Mouse (Mus musculus): ENCODE results near the gene Nudc. TPM values are rescaled to one million over a fixed set of nuclear protein-coding genes. Genes with fewer than 3 reads are reported as not detected.
A peak's percentile ranks its signal among the peaks of the same experiment; 100 is the strongest.

Nudc gene
- polyA plus RNA-seq, 1 experiment from 2014 or later, result 200 TPM

GRCm38 (mm10) chr4:133495711-133496110 lies 50.1 kb downstream of the Nudc start:
- H3K4me1 ChIP-seq (replicated peaks; ENCODE audit: insufficient read depth, low read length), result peaks cover 5% of the 10 kb centered on the region; the same call in 1 of the 2 replicates
- H3K9ac ChIP-seq (ENCODE audit: low read depth, low read length), result no peak overlapping the region
- H3K27ac ChIP-seq, result no peak overlapping the region
- H3K9me3 ChIP-seq (replicated peaks; ENCODE audit: low read length), result no peaks in the 10 kb centered on the region
- no peak overlapping the region for H3K4me2 ChIP-seq (ENCODE audit: low read length)
- WGBS, result 38% methylated on average over 7 of the region's 7 CpGs
- H3K36me3 ChIP-seq (ENCODE audit: insufficient read depth, low read length), result no peaks in the 10 kb centered on the region
- peaks cover 35% of the 10 kb centered on the region for H3K27me3 ChIP-seq (ENCODE audit: insufficient read depth, low read length)
- ATAC-seq (replicated peaks; ENCODE audit: low FRiP score, low read depth), result no peak
- TF ChIP-seq CTCF (IDR thresholded peaks at IDR 0.05; ENCODE audit: low read depth), result no peak; the same call in 1 of the 2 replicates
- no peak overlapping the region for H3K4me3 ChIP-seq (replicated peaks; ENCODE audit: low read depth, low read length)
- no peak for DNase-seq (ENCODE audit: low spot score)

GRCm38 (mm10) chr4:133494867-133495266 lies 50.9 kb downstream of the Nudc start:
- ATAC-seq (replicated peaks; ENCODE audit: low FRiP score, low read depth), result no peak
- Histone ChIP-seq H3K27me3 (ENCODE audit: insufficient read depth, low read length) (peaks cover 30% of the 10 kb centered on the region), H3K4me1 (replicated peaks; ENCODE audit: insufficient read depth, low read length) (peaks cover 5% of the 10 kb centered on the region; the same call in 1 of the 2 replicates), H3K36me3 (ENCODE audit: insufficient read depth, low read length) (no peaks in the 10 kb centered on the region), H3K4me2 (ENCODE audit: low read length) (no peak overlapping the region), H3K9me3 (replicated peaks; ENCODE audit: low read length) (no peaks in the 10 kb centered on the region), H3K9ac (ENCODE audit: low read depth, low read length) (no peak overlapping the region), H3K27ac (no peak overlapping the region), H3K4me3 (replicated peaks; ENCODE audit: low read depth, low read length) (no peak overlapping the region)
- no peak for DNase-seq (ENCODE audit: low spot score)
- 68% methylated on average over 4 of the region's 4 CpGs for WGBS
- TF ChIP-seq CTCF (IDR thresholded peaks at IDR 0.05; ENCODE audit: low read depth), result no peak

GRCm38 (mm10) chr4:133494432-133494831 lies 51.4 kb downstream of the Nudc start:
- ATAC-seq (replicated peaks; ENCODE audit: low FRiP score, low read depth), result peak; percentile 44; the same call in 1 of the 2 replicates
- WGBS, result 0% methylated on average over 12 of the region's 12 CpGs
- peak; percentile 94 for DNase-seq (ENCODE audit: low spot score)
- H3K27ac ChIP-seq, result peak overlapping the region; percentile 51; the same call in 1 of the 2 replicates
- peak overlapping the region; percentile 18; the same call in 1 of the 2 replicates for H3K4me3 ChIP-seq (replicated peaks; ENCODE audit: low read depth, low read length)
- no peaks in the 10 kb centered on the region for H3K36me3 ChIP-seq (ENCODE audit: insufficient read depth, low read length)
- H3K9me3 ChIP-seq (replicated peaks; ENCODE audit: low read length), result no peaks in the 10 kb centered on the region
- peak; percentile 97 for TF ChIP-seq CTCF (IDR thresholded peaks at IDR 0.05; ENCODE audit: low read depth)
- peaks cover 29% of the 10 kb centered on the region for H3K27me3 ChIP-seq (ENCODE audit: insufficient read depth, low read length)
- H3K4me2 ChIP-seq (ENCODE audit: low read length), result peak overlapping the region; percentile 54
- H3K9ac ChIP-seq (ENCODE audit: low read depth, low read length), result no peak overlapping the region
- H3K4me1 ChIP-seq (replicated peaks; ENCODE audit: insufficient read depth, low read length), result peaks cover 5% of the 10 kb centered on the region; the same call in 1 of the 2 replicates

GRCm38 (mm10) chr4:133493895-133494294 lies 51.9 kb downstream of the Nudc start:
- no peak overlapping the region for H3K9ac ChIP-seq (ENCODE audit: low read depth, low read length)
- H3K27ac ChIP-seq, result peak overlapping the region; percentile 51; the same call in 1 of the 2 replicates
- DNase-seq (ENCODE audit: low spot score) (no peak), ATAC-seq (replicated peaks; ENCODE audit: low FRiP score, low read depth) (no peak)
- H3K27me3 ChIP-seq (ENCODE audit: insufficient read depth, low read length), result peaks cover 23% of the 10 kb centered on the region
- no peak for TF ChIP-seq CTCF (IDR thresholded peaks at IDR 0.05; ENCODE audit: low read depth)
- H3K4me1 ChIP-seq (replicated peaks; ENCODE audit: insufficient read depth, low read length), result peaks cover 5% of the 10 kb centered on the region; the same call in 1 of the 2 replicates
- 22% methylated on average over 10 of the region's 12 CpGs for WGBS
- peak overlapping the region; percentile 18; the same call in 1 of the 2 replicates for H3K4me3 ChIP-seq (replicated peaks; ENCODE audit: low read depth, low read length)
- peak overlapping the region; percentile 54 for H3K4me2 ChIP-seq (ENCODE audit: low read length)
- H3K36me3 ChIP-seq (ENCODE audit: insufficient read depth, low read length), result no peaks in the 10 kb centered on the region
- H3K9me3 ChIP-seq (replicated peaks; ENCODE audit: low read length), result no peaks in the 10 kb centered on the region

GRCm38 (mm10) chr4:133491800-133492199 lies 54.0 kb downstream of the Nudc start:
- no peak for ATAC-seq (replicated peaks; ENCODE audit: low FRiP score, low read depth)

GRCm38 (mm10) chr4:133489489-133490245 lies 56.1 kb downstream of the Nudc start:
- no peak overlapping the region for H3K9ac ChIP-seq (ENCODE audit: low read depth, low read length)
- H3K36me3 ChIP-seq (ENCODE audit: insufficient read depth, low read length), result no peaks in the 10 kb centered on the region
- no peaks in the 10 kb centered on the region for H3K9me3 ChIP-seq (replicated peaks; ENCODE audit: low read length)
- no peak overlapping the region for H3K4me2 ChIP-seq (ENCODE audit: low read length)
- no peak overlapping the region for H3K4me3 ChIP-seq (replicated peaks; ENCODE audit: low read depth, low read length)
- peak overlapping the region; percentile 36; the same call in 1 of the 2 replicates for H3K27ac ChIP-seq
- ATAC-seq (replicated peaks; ENCODE audit: low FRiP score, low read depth), result 0 out of 2 replicates have a peak, but pooled peaks have one; percentile 10
- DNase-seq (ENCODE audit: low spot score), result peak; percentile 65
- H3K4me1 ChIP-seq (replicated peaks; ENCODE audit: insufficient read depth, low read length), result no peaks in the 10 kb centered on the region; the same call in 1 of the 2 replicates
- 35% methylated on average over 4 of the region's 4 CpGs for WGBS
- H3K27me3 ChIP-seq (ENCODE audit: insufficient read depth, low read length), result no peaks in the 10 kb centered on the region
- no peak for TF ChIP-seq CTCF (IDR thresholded peaks at IDR 0.05; ENCODE audit: low read depth)

More at GRCm38 (mm10) chr4:133491800-133492199, 54.0 kb downstream of the Nudc start:
- no peak overlapping the region for H3K4me3 ChIP-seq (replicated peaks; ENCODE audit: low read depth, low read length)
- no peak overlapping the region for H3K4me2 ChIP-seq (ENCODE audit: low read length)
- no peak overlapping the region for H3K27ac ChIP-seq
- H3K36me3 ChIP-seq (ENCODE audit: insufficient read depth, low read length), result no peaks in the 10 kb centered on the region
- no peak overlapping the region for H3K9ac ChIP-seq (ENCODE audit: low read depth, low read length)
- no peaks in the 10 kb centered on the region; the same call in 1 of the 2 replicates for H3K4me1 ChIP-seq (replicated peaks; ENCODE audit: insufficient read depth, low read length)
- WGBS, result 38% methylated on average over 10 of the region's 10 CpGs
- DNase-seq (ENCODE audit: low spot score), result peak; percentile 36
- H3K9me3 ChIP-seq (replicated peaks; ENCODE audit: low read length), result no peaks in the 10 kb centered on the region
- H3K27me3 ChIP-seq (ENCODE audit: insufficient read depth, low read length), result peaks cover 10% of the 10 kb centered on the region
- no peak for TF ChIP-seq CTCF (IDR thresholded peaks at IDR 0.05; ENCODE audit: low read depth)
